Mouse (Mus musculus) cerebellum, adult (tissue): ENCODE measurements around the gene Ace.

Source experiments
- ATAC-seq: cut with Nextera tagmentation; 2 replicates; pipeline ENCODE4 v1.9.2; 2017; ENCODE audit warnings: mild to moderate bottlenecking, moderate library complexity, mixed read lengths; ENCODE audit not compliant: insufficient number of reproducible peaks, low FRiP score, low TSS enrichment

Ace gene

GRCm38 (mm10) chr11:105967741-105968574 lies at the start of gene Ace:
TSS of gene Ace (plus strand) at chr11:105967945.
- ATAC-seq: no peak; the same call in 1 of the 2 replicates

GRCm38 (mm10) chr11:105920098-105920785 lies 47.5 kb upstream of the Ace start:
- no peak for ATAC-seq

- ATAC-seq: no peak
Measured at GRCm38 (mm10) chr11:105920836-105921235, 46.9 kb upstream of the Ace start.

GRCm38 (mm10) chr11:105921275-105921674 lies 46.5 kb upstream of the Ace start:
- no peak for ATAC-seq

GRCm38 (mm10) chr11:105922769-105923663 lies 44.7 kb upstream of the Ace start:
- no peak for ATAC-seq

GRCm38 (mm10) chr11:105927065-105928030 lies 40.4 kb upstream of the Ace start:
- peak; percentile 36; the same call in 1 of the 2 replicates for ATAC-seq

- ATAC-seq: no peak
Measured at GRCm38 (mm10) chr11:105928171-105928570, 39.6 kb upstream of the Ace start.

- ATAC-seq: no peak
Measured at GRCm38 (mm10) chr11:105931380-105931779, 36.4 kb upstream of the Ace start.

GRCm38 (mm10) chr11:105933746-105934145 lies 34.0 kb upstream of the Ace start:
- no peak for ATAC-seq

- ATAC-seq: no peak
Measured at GRCm38 (mm10) chr11:105934303-105934711, 33.4 kb upstream of the Ace start.

GRCm38 (mm10) chr11:105934816-105935215 lies 32.9 kb upstream of the Ace start:
- no peak for ATAC-seq

GRCm38 (mm10) chr11:105935496-105935895 lies 32.2 kb upstream of the Ace start:
- no peak for ATAC-seq

GRCm38 (mm10) chr11:105936200-105936599 lies 31.5 kb upstream of the Ace start:
- no peak for ATAC-seq

- no peak for ATAC-seq
Measured at GRCm38 (mm10) chr11:105936974-105937373, 30.8 kb upstream of the Ace start.

GRCm38 (mm10) chr11:105938771-105939170 lies 29.0 kb upstream of the Ace start:
- no peak for ATAC-seq

GRCm38 (mm10) chr11:105941973-105942372 lies 25.8 kb upstream of the Ace start:
- no peak for ATAC-seq

GRCm38 (mm10) chr11:105943133-105944102 lies 24.3 kb upstream of the Ace start:
- no peak for ATAC-seq

GRCm38 (mm10) chr11:105944126-105944621 lies 23.6 kb upstream of the Ace start:
- peak; percentile 20; the same call in 1 of the 2 replicates for ATAC-seq
